Mouse (Mus musculus): Measurements from ENCODE around the gene Pou2f3.

The Pou2f3 gene

GRCm38 (mm10) chr9:43231805-43232204, 21.6 kb upstream of the Pou2f3 start:
- no peak for DNase-seq (ENCODE audit: low spot score)

DNA sequence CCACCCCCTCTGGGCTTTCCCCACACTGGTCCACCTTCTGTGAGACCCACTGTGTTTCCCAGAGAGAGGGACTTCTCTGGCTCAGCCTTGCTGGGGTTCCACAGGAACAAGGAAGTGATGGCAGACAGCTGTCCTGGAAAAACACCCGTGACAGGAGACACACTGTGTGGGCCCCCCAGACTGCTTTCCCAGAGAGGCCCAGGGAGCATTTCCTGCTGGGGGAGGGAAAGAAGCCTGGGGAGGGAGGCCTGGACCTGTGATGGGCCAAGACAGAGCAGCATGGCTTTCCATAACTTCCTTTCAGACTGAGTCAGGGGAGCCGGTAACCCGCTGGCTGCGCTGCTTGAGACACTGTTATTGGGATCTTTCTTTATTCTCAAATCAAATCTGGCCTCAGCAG, 20.7 kb upstream of the Pou2f3 start:
- no peak for DNase-seq (ENCODE audit: low spot score)

GRCm38 (mm10) chr9:43229962-43230361, 19.8 kb upstream of the Pou2f3 start:
- no peak for DNase-seq (ENCODE audit: low spot score)

- no peak for DNase-seq (ENCODE audit: low spot score)
Measured at GRCm38 (mm10) chr9:43229398-43229895, 19.3 kb upstream of the Pou2f3 start.

GRCm38 (mm10) chr9:43228745-43229144, 18.6 kb upstream of the Pou2f3 start:
- no peak for DNase-seq (ENCODE audit: low spot score)

DNA sequence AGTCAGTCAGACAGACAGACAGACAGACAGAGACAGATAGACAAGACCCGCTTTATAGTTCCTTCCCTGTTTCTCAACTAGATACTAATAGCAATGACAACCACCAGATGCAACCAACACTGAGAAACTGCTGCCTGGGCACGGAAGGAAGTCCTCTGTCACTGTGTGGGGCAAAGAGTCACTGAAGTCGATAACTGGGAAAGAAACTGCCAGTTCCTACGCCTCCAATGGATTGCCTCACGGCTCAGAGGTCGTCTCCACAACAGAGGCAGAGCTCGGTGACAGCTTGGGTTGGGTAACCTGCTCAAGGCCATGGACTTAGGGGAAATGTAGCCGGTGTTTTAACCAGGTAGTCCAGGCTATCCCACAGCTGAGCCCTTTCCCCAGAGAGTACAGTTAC, 17.5 kb upstream of the Pou2f3 start:
- no peak for DNase-seq (ENCODE audit: low spot score)

GRCm38 (mm10) chr9:43226573-43227160, 16.5 kb upstream of the Pou2f3 start:
- DNase-seq (ENCODE audit: low spot score): no peak

DNA sequence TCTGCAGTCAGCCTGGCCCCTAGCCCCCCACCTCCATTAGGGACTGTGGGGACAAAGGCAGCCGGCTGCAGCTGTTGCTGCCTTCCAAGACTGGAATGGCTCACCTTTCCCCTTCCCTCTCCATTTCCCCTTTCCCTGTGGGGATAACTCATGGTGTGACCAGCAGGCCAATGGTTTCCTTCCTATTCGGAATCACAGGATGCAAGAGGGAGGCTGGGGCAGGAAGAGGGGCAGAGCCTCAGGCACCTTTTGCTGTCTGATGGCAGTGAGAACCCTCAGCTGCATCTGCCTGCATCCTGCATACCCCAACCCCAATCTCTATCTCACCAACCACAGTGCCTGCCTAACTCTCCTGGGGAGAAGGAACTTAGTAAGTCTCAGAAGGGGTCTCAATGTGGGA, 15.3 kb upstream of the Pou2f3 start:
- DNase-seq (ENCODE audit: low spot score): no peak

DNA sequence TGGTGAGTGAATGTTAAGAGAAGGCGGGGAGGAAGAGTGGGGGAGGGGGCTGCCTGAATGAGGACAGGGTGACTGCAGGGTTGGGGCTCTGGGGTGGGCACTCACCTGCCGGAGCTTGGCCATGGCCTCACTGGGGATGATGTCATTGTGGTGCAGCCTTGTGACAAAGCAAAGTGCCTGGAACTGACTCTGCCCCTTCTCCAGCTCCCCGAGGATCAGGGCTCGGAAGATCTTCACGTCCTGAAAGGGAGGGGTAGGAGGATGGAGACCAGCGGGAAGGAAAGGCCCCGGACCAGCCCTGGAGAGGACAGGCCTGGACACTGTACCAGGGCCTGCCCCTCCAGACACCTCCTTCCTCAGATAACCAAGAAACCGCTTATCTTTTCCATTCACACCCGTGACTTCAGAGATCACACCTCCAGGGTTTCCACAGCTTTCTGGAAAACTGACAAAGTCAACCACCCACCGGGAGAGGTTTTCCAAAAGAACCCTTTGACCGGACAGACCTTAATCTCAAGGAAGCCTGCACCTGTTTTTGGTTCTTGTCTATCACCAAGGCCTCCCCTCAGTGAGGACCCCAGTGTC, 14.7 kb upstream of the Pou2f3 start:
- DNase-seq (ENCODE audit: low spot score): no peak

- no peak for DNase-seq (ENCODE audit: low spot score)
Measured at GRCm38 (mm10) chr9:43222429-43222715, 12.2 kb upstream of the Pou2f3 start.

DNA sequence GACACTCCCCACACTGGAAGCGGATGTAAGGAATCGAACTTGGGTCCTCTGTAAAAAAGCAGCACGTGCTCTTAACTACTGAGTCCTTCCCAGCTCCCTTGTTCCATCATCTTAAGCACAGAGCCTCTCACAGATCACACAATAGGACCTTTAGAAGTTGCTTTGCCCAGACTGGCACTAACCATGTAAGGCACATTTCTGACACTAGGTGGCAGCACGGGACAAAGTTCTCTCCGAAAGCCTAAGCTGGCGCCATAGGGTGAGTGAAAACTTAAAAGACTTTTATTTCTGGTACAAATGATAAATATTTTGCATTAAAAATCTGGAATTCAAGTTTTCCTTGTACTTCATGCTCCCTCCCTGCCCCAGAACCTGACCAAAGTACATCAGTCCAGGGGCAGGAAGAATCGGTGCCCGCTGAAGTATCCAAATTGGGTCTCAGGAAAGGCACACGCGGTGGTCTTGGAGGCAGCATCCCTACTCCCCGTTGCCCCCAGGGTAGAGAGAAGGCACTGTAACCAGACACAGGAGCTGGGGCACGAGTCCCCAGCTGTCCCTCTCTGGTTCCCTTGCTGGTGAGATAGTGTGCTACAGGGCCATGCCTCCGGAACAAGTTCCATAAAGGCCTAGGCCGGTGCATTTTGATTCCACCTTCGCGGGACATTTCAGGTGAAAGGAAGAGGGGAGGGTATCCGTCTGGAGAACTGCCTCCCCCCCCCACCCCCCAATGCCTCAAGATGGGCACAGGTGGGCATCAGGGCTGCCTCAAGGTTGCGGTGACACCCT, 11.7 kb upstream of the Pou2f3 start:
- peak; percentile 40 for DNase-seq (ENCODE audit: low spot score)

GRCm38 (mm10) chr9:43210771-43211450, 742 bp upstream of the Pou2f3 start:
- DNase-seq (ENCODE audit: low spot score): peak; percentile 37

DNA sequence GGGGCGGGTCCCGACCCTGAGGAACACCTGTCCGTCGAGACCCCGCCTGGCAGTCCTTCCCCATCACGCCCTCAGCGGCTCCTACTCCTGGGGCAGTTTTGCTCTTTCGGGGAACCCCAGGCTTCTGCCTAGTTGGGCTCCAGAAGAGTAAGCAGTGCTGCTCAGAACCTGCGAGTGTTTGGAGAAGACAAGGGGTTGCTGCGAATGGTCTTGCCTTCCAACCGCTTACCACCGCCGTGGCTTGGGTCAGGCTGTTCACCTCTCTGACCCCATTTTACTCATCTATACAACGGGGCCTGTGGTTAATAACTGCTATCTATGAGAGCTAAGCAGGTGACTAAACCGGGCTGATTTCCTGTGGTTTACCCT, 4.2 kb downstream of the Pou2f3 start:
- no peak for DNase-seq (ENCODE audit: low spot score)

DNA sequence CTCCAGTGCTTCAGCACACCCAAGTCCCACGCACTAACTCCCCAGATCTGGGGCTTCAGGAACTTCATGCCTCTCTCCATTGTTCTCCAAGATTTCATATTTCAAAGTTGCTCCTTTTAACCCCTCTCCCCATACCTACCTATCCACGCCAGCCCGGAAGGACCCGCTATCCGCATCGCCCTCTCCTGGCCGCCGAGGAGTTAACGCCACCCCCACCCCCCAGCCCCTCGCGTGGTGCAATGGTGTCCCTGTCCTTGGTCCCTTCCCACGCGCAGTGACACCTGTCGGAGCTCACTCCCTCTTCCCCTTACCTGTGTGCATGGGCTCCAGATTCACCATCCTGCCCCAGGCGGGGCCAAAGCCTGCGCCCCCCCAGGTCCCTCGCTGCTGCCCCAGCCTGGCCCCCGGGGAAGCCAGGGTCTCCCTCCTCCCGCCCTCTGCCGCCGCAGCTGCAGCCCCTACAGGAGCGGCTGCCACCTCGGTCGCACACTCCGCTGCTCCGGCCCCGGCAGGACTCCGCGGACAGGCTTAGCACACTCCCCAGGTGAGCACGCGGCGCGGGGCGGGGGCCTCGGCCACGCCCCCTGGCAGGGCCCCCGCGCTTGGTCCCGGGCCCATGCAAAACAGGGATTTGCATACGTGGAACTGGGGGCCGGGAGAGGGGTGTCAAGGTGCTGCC, 4.7 kb downstream of the Pou2f3 start:
- DNase-seq (ENCODE audit: low spot score): no peak

DNA sequence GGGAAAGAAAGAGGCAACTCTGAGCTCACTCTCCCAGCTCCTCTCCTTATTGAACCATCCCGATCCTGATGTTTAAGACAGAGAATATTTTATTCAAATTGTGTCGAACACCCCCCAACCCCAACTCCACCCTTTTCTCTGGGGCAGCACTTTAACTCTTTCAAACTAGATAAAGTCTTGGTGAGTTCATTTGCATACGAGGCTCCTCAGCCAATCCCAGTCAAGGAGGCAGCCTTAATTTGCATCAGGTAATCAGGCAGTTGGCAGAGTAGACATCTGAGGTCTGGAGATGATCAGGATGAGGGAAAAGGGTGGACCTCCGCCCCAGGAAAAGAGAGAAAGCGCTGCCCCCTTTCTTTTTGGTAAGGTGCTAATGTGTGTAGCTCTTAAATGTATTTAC, 10.0 kb downstream of the Pou2f3 start:
- no peak for DNase-seq (ENCODE audit: low spot score)

DNA sequence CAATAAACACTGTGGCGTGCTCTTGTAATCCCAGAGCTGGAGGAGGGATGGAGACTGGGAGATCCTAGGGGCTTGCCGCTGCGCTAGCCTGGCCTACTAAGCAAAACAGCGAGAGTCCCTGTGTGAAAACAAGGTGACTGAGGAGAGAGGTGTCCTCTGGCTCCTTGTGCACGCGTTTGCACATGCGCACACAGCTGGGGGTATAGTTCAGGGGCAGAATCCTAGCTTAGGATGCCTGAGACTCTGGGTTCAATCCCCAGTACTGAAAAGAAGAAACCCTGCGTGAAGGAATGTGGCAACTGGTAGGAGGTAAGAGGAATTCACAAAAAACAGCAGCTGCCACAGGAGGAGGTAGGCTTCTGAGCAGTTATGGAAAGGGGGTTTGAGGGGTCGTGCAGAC, 16.2 kb downstream of the Pou2f3 start:
- no peak for DNase-seq (ENCODE audit: low spot score)

- DNase-seq (ENCODE audit: low spot score): no peak
Measured at GRCm38 (mm10) chr9:43191561-43191960, 18.6 kb downstream of the Pou2f3 start.

DNA sequence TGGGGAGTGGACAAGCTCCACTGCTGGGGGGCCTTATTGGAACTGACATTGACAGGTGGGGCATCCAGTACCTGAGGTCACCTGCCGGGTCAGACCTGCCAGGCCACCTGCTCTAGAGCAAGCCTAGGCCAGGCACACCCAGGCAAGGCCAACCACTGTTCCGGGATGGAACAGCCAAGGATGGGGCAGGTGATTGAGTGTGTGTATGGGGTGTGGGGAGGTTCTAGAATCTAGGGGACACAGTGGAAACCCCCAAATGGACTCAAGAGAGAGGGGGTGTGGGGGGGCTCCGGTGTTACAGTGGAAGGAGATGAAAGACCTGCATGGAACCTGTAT, 21.2 kb downstream of the Pou2f3 start:
- no peak for DNase-seq (ENCODE audit: low spot score)

GRCm38 (mm10) chr9:43188309-43189020, 21.7 kb downstream of the Pou2f3 start:
- no peak for DNase-seq (ENCODE audit: low spot score)

GRCm38 (mm10) chr9:43179614-43180013, 30.6 kb downstream of the Pou2f3 start:
- DNase-seq (ENCODE audit: low spot score): no peak

DNA sequence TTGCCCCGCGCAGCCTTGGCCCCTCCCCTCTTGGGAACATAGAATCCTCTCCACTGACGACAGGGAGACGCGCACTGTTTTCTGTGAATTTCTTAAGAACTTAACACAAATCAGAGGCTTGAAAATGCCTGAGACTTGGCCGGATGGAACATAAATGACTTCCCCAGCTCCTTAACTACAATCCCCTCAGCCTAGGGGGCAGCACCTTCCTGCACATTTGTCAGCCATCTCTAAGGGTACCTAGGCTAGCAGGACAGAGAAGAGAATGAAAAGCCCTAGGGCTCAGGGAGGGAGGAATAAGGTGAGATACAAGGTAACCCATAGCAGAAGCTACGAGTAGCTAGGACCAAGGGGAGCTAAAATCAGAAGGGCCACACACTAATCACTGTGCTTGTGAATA, 32.0 kb downstream of the Pou2f3 start:
- no peak for DNase-seq (ENCODE audit: low spot score)

GRCm38 (mm10) chr9:43167081-43167480, 43.1 kb downstream of the Pou2f3 start:
- no peak for DNase-seq (ENCODE audit: low spot score)

Data from ovary, adult 18-20 months (tissue).